Mouse (Mus musculus): Measurements from ENCODE around the gene Rpn1. TPM values are rescaled to one million over a fixed set of nuclear protein-coding genes. Genes with fewer than 3 reads are reported as not detected.
"Not testable (repeated sequence)": the region's sequence is repeated elsewhere in the genome, so short reads cannot be mapped to it uniquely, and the experiment has no call there.

Rpn1 gene
- polyA plus RNA-seq, 1 experiment from 2014 or later = 279 TPM

GRCm38 (mm10) chr6:88121781-88122180, 37.5 kb downstream of the Rpn1 start:
- 82% methylated on average over 2 of the region's 2 CpGs for WGBS
- Histone ChIP-seq H3K4me3 (ENCODE audit: low read depth, low read length) (no peak overlapping the region), H3K36me3 (ENCODE audit: control insufficient read depth, insufficient read depth, low read length) (no peaks in the 10 kb centered on the region), H3K27me3 (replicated peaks; ENCODE audit: control insufficient read depth, insufficient read depth, low read length) (no peaks in the 10 kb centered on the region), H3K4me1 (ENCODE audit: control insufficient read depth, insufficient read depth, low read length) (no peaks in the 10 kb centered on the region), H3K4me2 (ENCODE audit: low read length) (no peak overlapping the region), H3K9ac (ENCODE audit: low read length) (no peak overlapping the region), H3K9me3 (replicated peaks; ENCODE audit: control insufficient read depth, low read length) (no peaks in the 10 kb centered on the region), H3K27ac (ENCODE audit: low read depth, low read length) (no peak overlapping the region)
- ATAC-seq (no peak), DNase-seq (ENCODE audit: low spot score) (no peak)

DNA sequence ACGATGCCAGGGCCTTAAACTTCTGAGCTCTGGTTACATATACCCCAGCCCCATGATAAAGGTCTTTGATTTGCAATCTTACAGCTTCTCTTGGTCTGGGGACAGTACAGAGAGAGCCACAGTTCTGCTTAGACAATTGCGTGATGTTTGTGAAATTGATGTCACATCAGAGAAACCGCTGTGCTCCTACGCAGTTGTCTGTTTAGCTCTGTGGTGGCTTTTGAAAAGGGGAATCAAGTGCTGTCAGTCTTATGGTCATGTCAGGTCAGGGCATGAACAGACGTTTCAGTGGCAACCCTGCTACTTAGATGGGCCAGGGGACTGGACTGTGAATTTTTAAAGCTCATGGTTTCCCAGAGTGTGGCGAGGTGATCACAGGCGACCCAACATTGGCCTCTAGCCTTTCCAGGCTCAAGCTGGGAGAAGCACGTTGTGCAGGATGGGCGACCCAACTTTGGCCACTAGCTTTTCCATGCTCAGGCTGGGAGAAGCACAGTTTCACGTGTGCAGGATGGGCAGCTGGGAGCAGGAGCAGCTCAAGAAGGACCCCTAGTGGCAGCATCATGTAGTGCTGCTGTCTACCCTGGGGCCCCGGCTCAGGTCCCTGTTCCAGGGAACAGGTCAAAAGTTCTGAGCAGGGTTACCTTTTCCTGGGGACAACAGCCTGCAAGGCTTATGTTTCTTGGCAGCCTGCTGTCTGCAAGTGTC, 39.0 kb downstream of the Rpn1 start:
- H3K4me3 ChIP-seq (ENCODE audit: low read depth, low read length) = no peak overlapping the region
- DNase-seq (ENCODE audit: low spot score) (no peak), ATAC-seq (peak; percentile 26; the same call in 1 of the 2 replicates)
- 42% methylated on average over 11 of the region's 11 CpGs for WGBS
- H3K9me3 ChIP-seq (replicated peaks; ENCODE audit: control insufficient read depth, low read length) = no peaks in the 10 kb centered on the region
- H3K4me1 ChIP-seq (ENCODE audit: control insufficient read depth, insufficient read depth, low read length) = no peaks in the 10 kb centered on the region
- H3K4me2 ChIP-seq (ENCODE audit: low read length) = peak overlapping the region; percentile 20; the same call in 1 of the 2 replicates
- H3K27me3 ChIP-seq (replicated peaks; ENCODE audit: control insufficient read depth, insufficient read depth, low read length) = no peaks in the 10 kb centered on the region
- no peak overlapping the region for H3K27ac ChIP-seq (ENCODE audit: low read depth, low read length)
- H3K36me3 ChIP-seq (ENCODE audit: control insufficient read depth, insufficient read depth, low read length) = no peaks in the 10 kb centered on the region
- H3K9ac ChIP-seq (ENCODE audit: low read length) = no peak overlapping the region

GRCm38 (mm10) chr6:88123858-88124261, 39.6 kb downstream of the Rpn1 start:
- Histone ChIP-seq H3K9ac (ENCODE audit: low read length) (no peak overlapping the region), H3K9me3 (replicated peaks; ENCODE audit: control insufficient read depth, low read length) (no peaks in the 10 kb centered on the region), H3K4me1 (ENCODE audit: control insufficient read depth, insufficient read depth, low read length) (no peaks in the 10 kb centered on the region), H3K4me2 (ENCODE audit: low read length) (peak overlapping the region; percentile 20; the same call in 1 of the 2 replicates), H3K27ac (ENCODE audit: low read depth, low read length) (no peak overlapping the region), H3K4me3 (ENCODE audit: low read depth, low read length) (no peak overlapping the region), H3K36me3 (ENCODE audit: control insufficient read depth, insufficient read depth, low read length) (no peaks in the 10 kb centered on the region), H3K27me3 (replicated peaks; ENCODE audit: control insufficient read depth, insufficient read depth, low read length) (no peaks in the 10 kb centered on the region)
- DNase-seq (ENCODE audit: low spot score) = peak; percentile 56
- 0% methylated on average over 9 of the region's 9 CpGs for WGBS
- peak; percentile 62; the same call in 1 of the 2 replicates for ATAC-seq

DNA sequence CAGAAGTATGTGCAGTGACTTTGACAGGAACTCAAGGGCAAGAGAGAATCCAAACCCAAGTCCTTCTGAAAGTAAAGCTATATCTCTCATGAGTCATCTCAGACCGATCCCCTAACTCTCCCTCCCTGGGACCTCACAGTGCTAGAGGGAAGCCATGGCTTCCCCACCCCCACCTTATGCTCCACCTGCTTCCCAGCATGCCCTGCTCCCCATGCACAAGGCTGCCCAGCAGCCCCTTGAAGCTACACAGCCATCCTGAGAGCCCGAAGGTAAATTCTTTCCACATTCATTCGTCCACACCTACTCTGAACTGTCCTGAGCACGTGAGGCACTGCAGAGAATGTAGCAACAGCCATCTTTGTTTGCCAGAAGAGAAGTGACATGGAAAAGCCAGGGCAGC, 40.3 kb downstream of the Rpn1 start:
- Histone ChIP-seq H3K4me2 (ENCODE audit: low read length) (no peak overlapping the region), H3K9ac (ENCODE audit: low read length) (no peak overlapping the region), H3K4me1 (ENCODE audit: control insufficient read depth, insufficient read depth, low read length) (no peaks in the 10 kb centered on the region), H3K27ac (ENCODE audit: low read depth, low read length) (no peak overlapping the region), H3K36me3 (ENCODE audit: control insufficient read depth, insufficient read depth, low read length) (no peaks in the 10 kb centered on the region), H3K9me3 (replicated peaks; ENCODE audit: control insufficient read depth, low read length) (no peaks in the 10 kb centered on the region), H3K27me3 (replicated peaks; ENCODE audit: control insufficient read depth, insufficient read depth, low read length) (no peaks in the 10 kb centered on the region), H3K4me3 (ENCODE audit: low read depth, low read length) (no peak overlapping the region)
- DNase-seq (ENCODE audit: low spot score) = no peak
- ATAC-seq = no peak
- WGBS = 77% methylated on average over 4 of the region's 4 CpGs

DNA sequence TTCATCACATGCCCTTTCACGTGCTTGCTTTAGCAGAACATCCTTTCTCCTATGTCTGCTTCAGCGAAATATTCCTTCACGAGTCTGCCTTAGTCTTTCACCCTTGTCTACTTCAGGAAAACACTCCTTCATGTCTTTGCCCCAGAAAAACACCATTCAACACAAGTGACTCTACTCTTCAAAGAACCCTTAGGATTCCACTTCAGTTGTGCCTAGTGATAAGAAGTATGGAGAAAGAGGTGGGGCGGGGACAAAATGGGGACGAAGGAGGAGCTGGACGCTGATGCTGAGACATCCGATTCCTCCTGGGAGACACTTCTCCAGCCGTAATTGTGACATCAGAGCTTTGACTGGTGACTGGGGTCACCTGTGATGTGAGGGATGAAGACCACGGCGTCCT, 41.5 kb downstream of the Rpn1 start:
- H3K9ac ChIP-seq (ENCODE audit: low read length); H3K27ac ChIP-seq (ENCODE audit: low read depth, low read length); H3K4me2 ChIP-seq (ENCODE audit: low read length); ATAC-seq; H3K36me3 ChIP-seq (ENCODE audit: control insufficient read depth, insufficient read depth, low read length); H3K4me1 ChIP-seq (ENCODE audit: control insufficient read depth, insufficient read depth, low read length); DNase-seq (ENCODE audit: low spot score); H3K4me3 ChIP-seq (ENCODE audit: low read depth, low read length); H3K9me3 ChIP-seq (replicated peaks; ENCODE audit: control insufficient read depth, low read length); H3K27me3 ChIP-seq (replicated peaks; ENCODE audit: control insufficient read depth, insufficient read depth, low read length): not testable (repeated sequence)
- 87% methylated on average over 10 of the region's 10 CpGs for WGBS

- ATAC-seq (peak; percentile 37; the same call in 1 of the 2 replicates), DNase-seq (ENCODE audit: low spot score) (no peak)
- Histone ChIP-seq H3K27me3 (replicated peaks; ENCODE audit: control insufficient read depth, insufficient read depth, low read length) (no peaks in the 10 kb centered on the region), H3K9me3 (replicated peaks; ENCODE audit: control insufficient read depth, low read length) (no peaks in the 10 kb centered on the region), H3K36me3 (ENCODE audit: control insufficient read depth, insufficient read depth, low read length) (no peaks in the 10 kb centered on the region), H3K4me3 (ENCODE audit: low read depth, low read length) (no peak overlapping the region), H3K4me2 (ENCODE audit: low read length) (peak overlapping the region; percentile 45), H3K9ac (ENCODE audit: low read length) (peak overlapping the region; percentile 48; the same call in 1 of the 2 replicates), H3K27ac (ENCODE audit: low read depth, low read length) (0 out of 2 replicates have a peak overlapping the region, but pooled peaks have one; percentile 27), H3K4me1 (ENCODE audit: control insufficient read depth, insufficient read depth, low read length) (peaks cover 6% of the 10 kb centered on the region; the same call in 1 of the 2 replicates)
- WGBS = 32% methylated on average over 5 of the region's 5 CpGs
Observed at GRCm38 (mm10) chr6:88131521-88131920, 47.2 kb downstream of the Rpn1 start.

DNA sequence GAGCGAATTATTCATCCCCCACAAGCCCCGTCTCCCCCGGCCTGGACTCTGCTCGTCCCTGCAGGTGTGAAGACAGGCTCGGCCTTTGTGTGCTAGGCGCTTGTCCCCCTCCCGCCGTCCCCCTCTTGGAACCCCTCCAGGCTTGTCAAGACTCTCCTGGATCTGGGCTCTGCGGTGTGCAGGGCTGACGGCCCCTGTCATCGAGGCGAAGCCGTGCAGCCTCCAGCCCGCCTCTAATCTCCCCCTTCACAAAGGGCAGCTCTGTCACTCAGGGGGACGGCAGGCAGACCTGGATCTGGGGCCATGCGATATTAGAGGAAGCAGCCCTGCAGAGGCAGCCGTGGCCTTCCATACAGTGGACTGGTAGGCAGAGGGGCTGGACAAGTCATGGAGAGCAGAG, 47.8 kb downstream of the Rpn1 start:
- Histone ChIP-seq H3K36me3 (ENCODE audit: control insufficient read depth, insufficient read depth, low read length) (no peaks in the 10 kb centered on the region), H3K4me2 (ENCODE audit: low read length) (peak overlapping the region; percentile 45), H3K4me1 (ENCODE audit: control insufficient read depth, insufficient read depth, low read length) (peaks cover 6% of the 10 kb centered on the region; the same call in 1 of the 2 replicates), H3K27me3 (replicated peaks; ENCODE audit: control insufficient read depth, insufficient read depth, low read length) (no peaks in the 10 kb centered on the region), H3K9ac (ENCODE audit: low read length) (peak overlapping the region; percentile 48; the same call in 1 of the 2 replicates), H3K9me3 (replicated peaks; ENCODE audit: control insufficient read depth, low read length) (no peaks in the 10 kb centered on the region), H3K4me3 (ENCODE audit: low read depth, low read length) (peak overlapping the region; percentile 11; the same call in 1 of the 2 replicates), H3K27ac (ENCODE audit: low read depth, low read length) (peak overlapping the region; percentile 52; the same call in 1 of the 2 replicates)
- WGBS = 2% methylated on average over 17 of the region's 17 CpGs
- ATAC-seq (peak; percentile 56), DNase-seq (ENCODE audit: low spot score) (peak; percentile 70)

GRCm38 (mm10) chr6:88133061-88133460, 48.8 kb downstream of the Rpn1 start:
- 83% methylated on average over 6 of the region's 6 CpGs for WGBS
- Histone ChIP-seq H3K9ac (ENCODE audit: low read length) (no peak overlapping the region), H3K27me3 (replicated peaks; ENCODE audit: control insufficient read depth, insufficient read depth, low read length) (no peaks in the 10 kb centered on the region), H3K4me1 (ENCODE audit: control insufficient read depth, insufficient read depth, low read length) (peaks cover 6% of the 10 kb centered on the region; the same call in 1 of the 2 replicates), H3K9me3 (replicated peaks; ENCODE audit: control insufficient read depth, low read length) (no peaks in the 10 kb centered on the region), H3K4me2 (ENCODE audit: low read length) (no peak overlapping the region), H3K27ac (ENCODE audit: low read depth, low read length) (no peak overlapping the region), H3K36me3 (ENCODE audit: control insufficient read depth, insufficient read depth, low read length) (no peaks in the 10 kb centered on the region), H3K4me3 (ENCODE audit: low read depth, low read length) (no peak overlapping the region)
- DNase-seq (ENCODE audit: low spot score) = no peak
- no peak for ATAC-seq

DNA sequence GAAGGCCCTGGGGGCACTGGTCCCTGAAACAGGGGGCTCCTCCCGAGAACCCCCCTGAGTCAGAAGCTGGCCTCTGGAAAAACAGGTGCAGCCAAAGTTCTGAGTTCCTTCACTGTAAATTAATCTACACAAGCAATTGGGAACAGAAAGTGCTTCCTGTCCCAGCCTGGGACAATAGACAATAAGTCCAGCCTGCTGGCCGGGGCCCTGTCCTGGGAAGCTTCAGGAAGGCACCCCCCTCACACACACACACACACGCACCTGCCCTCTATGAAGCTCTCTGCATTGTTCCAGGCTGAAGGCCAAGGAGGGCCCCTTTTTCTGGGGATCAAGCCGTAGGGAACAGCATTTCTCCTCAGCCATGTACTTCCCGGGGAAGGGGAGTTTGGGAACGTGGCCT, 49.6 kb downstream of the Rpn1 start:
- H3K36me3 ChIP-seq (ENCODE audit: control insufficient read depth, insufficient read depth, low read length) = no peaks in the 10 kb centered on the region
- H3K27ac ChIP-seq (ENCODE audit: low read depth, low read length) = no peak overlapping the region
- 67% methylated on average over 6 of the region's 6 CpGs for WGBS
- no peak overlapping the region for H3K4me2 ChIP-seq (ENCODE audit: low read length)
- no peaks in the 10 kb centered on the region for H3K9me3 ChIP-seq (replicated peaks; ENCODE audit: control insufficient read depth, low read length)
- ATAC-seq = no peak
- no peak for DNase-seq (ENCODE audit: low spot score)
- H3K4me1 ChIP-seq (ENCODE audit: control insufficient read depth, insufficient read depth, low read length) = peaks cover 6% of the 10 kb centered on the region; the same call in 1 of the 2 replicates
- no peaks in the 10 kb centered on the region for H3K27me3 ChIP-seq (replicated peaks; ENCODE audit: control insufficient read depth, insufficient read depth, low read length)
- H3K4me3 ChIP-seq (ENCODE audit: low read depth, low read length) = no peak overlapping the region
- H3K9ac ChIP-seq (ENCODE audit: low read length) = no peak overlapping the region

Data from forebrain, embryonic 14.5 days (tissue).